Mouse (Mus musculus): Measurements from ENCODE around the gene Zfp710.

GRCm38 (mm10) chr7:80058405-80059063 lies 33.9 kb downstream of the Zfp710 start:
- TF ChIP-seq CTCF (IDR thresholded peaks at IDR 0.05 in 2 of 3, conservative IDR thresholded peaks at IDR 0.05 in 1 of 3; ENCODE audit: control insufficient read depth in 1 of 3, insufficient read depth in 1 of 3, low read depth in 2 of 3, low read length in 3 of 3, poor library complexity in 1 of 3, severe bottlenecking in 1 of 3): no peak
- TF ChIP-seq POLR2A (IDR thresholded peaks at IDR 0.05; ENCODE audit: control insufficient read depth in 1 of 2, insufficient read depth in 1 of 2, low read depth in 1 of 2, low read length in 2 of 2, poor library complexity in 1 of 2): no peak
- no peak for TF ChIP-seq USF1 (IDR thresholded peaks at IDR 0.05; ENCODE audit: low read depth, low read length)
- no peak for TF ChIP-seq BHLHE40 (IDR thresholded peaks at IDR 0.05; ENCODE audit: borderline replicate concordance, low read depth, low read length)
- no peak for TF ChIP-seq MAFK (IDR thresholded peaks at IDR 0.05; ENCODE audit: borderline replicate concordance, low read depth, low read length)
- no peak for TF ChIP-seq MYC (IDR thresholded peaks at IDR 0.05; ENCODE audit: low read depth, low read length)
- TF ChIP-seq E2F4 (IDR thresholded peaks at IDR 0.05; ENCODE audit: borderline replicate concordance, low read depth, low read length): no peak

Data from MEL (cell line).